In genomic region chr1:52149934-52150346, GRCm38 (mm10) we compare ENCODE assay signal across 8 mouse cellular contexts. TPM values are rescaled to one million over a fixed set of nuclear protein-coding genes. Genes with fewer than 3 reads are reported as not detected.
DNase-seq lines count a peak whose midpoint lies in the region; ATAC-seq lines count a peak whose summit lies in the region.

No protein-coding gene starts in this region.

- H3K9ac ChIP-seq in hindbrain, embryonic 14.5 days: no peak overlapping the region
- H3K9ac ChIP-seq in liver, embryonic 12.5 days: peak overlapping the region; percentile 22; the same call in 1 of the 2 replicates

- 53% methylated on average over 9 of the region's 9 CpGs for WGBS in hindbrain, embryonic 14.5 days
- WGBS in liver, embryonic 12.5 days (ENCODE audit: insufficient replicate concordance): 31% methylated on average over 9 of the region's 9 CpGs

- no peak for ATAC-seq in CD4-positive, CD25-positive, alpha-beta regulatory T cell, adult 4 months
- peak; percentile 83 for ATAC-seq in cerebellum, adult (ENCODE audit: insufficient number of reproducible peaks, low FRiP score, low TSS enrichment)
- peak; percentile 34 for ATAC-seq in hindbrain, embryonic 14.5 days (ENCODE audit: low FRiP score)
- ATAC-seq in liver, embryonic 12.5 days: peak; percentile 85

- H3K27me3 ChIP-seq in hindbrain, embryonic 14.5 days (ENCODE audit: control insufficient read depth, insufficient read depth, low read length): no peaks in the 10 kb centered on the region
- H3K27me3 ChIP-seq in liver, embryonic 12.5 days (replicated peaks): no peaks in the 10 kb centered on the region

- peak; percentile 29 for DNase-seq in CD4-positive, CD25-positive, alpha-beta regulatory T cell, adult 2 months (ENCODE audit: low read depth, low spot score)
- DNase-seq in gastrocnemius, adult 18-20 months (ENCODE audit: low spot score): peak; percentile 66
- DNase-seq in hindbrain, embryonic 14.5 days (ENCODE audit: low spot score): peak; percentile 63
- DNase-seq in retina, postnatal 1 day: peak; percentile 92
- DNase-seq in kidney, adult 8-10 months: no peak

- H3K36me3 ChIP-seq in hindbrain, embryonic 14.5 days (replicated peaks; ENCODE audit: control insufficient read depth, insufficient read depth): no peaks in the 10 kb centered on the region; the same call in 1 of the 2 replicates
- peaks cover 40% of the 10 kb centered on the region for H3K36me3 ChIP-seq in liver, embryonic 12.5 days

- no peaks in the 10 kb centered on the region for H3K4me1 ChIP-seq in hindbrain, embryonic 14.5 days (replicated peaks; ENCODE audit: control insufficient read depth, insufficient read depth, low read length)
- H3K4me1 ChIP-seq in liver, embryonic 12.5 days: peaks cover 21% of the 10 kb centered on the region

- H3K4me3 ChIP-seq in hindbrain, embryonic 14.5 days (replicated peaks; ENCODE audit: low read length): no peak overlapping the region
- no peak overlapping the region for H3K4me3 ChIP-seq in liver, embryonic 12.5 days

- H3K4me2 ChIP-seq in hindbrain, embryonic 14.5 days (replicated peaks): no peak overlapping the region
- H3K4me2 ChIP-seq in liver, embryonic 12.5 days: peak overlapping the region; percentile 52

- no peak overlapping the region for H3K27ac ChIP-seq in hindbrain, embryonic 14.5 days
- H3K27ac ChIP-seq in liver, embryonic 12.5 days: peak overlapping the region; percentile 48; the same call in 1 of the 2 replicates

- H3K9me3 ChIP-seq in hindbrain, embryonic 14.5 days (ENCODE audit: control insufficient read depth, low read length): no peaks in the 10 kb centered on the region
- no peaks in the 10 kb centered on the region for H3K9me3 ChIP-seq in liver, embryonic 12.5 days (replicated peaks)

RNA-seq across cellular contexts. Expression of gene Stat1, which starts 30.7 kb away (rescaled TPM):
- 1,000 to 10,000 TPM in 1 of 2 experiments, 100 to 1,000 TPM in 1; 971 to 1,303 TPM for polyA plus RNA-seq in CD4-positive, CD25-positive, alpha-beta regulatory T cell, adult 4 months (2017; shearing (Covaris generic))
- total RNA-seq in gastrocnemius, adult 18-20 months (2021): 10 to 100 TPM; 11.7 to 11.8 TPM
- 13.9 and 17.3 TPM in 2 replicates for polyA plus RNA-seq in hindbrain, embryonic 14.5 days (2014; fragmentation: Nextera tagmentation; extraction: Ambion mirVana)
- polyA plus RNA-seq in liver, embryonic 12.5 days (2016; fragmentation: Nextera tagmentation; extraction: Ambion mirVana): 15.2 and 17.0 TPM in 2 replicates

Comparison
In these comparisons a context has a peak if more than half of its experiments do, and no peak if none do; other contexts are left out.
1. DNase-seq: peak in CD4-positive, CD25-positive, alpha-beta regulatory T cell, adult 2 months (single experiment), gastrocnemius, adult 18-20 months (single experiment), hindbrain, embryonic 14.5 days (single experiment) and retina, postnatal 1 day (single experiment); none in kidney, adult 8-10 months (0 of 2).
2. RNA of gene Stat1, which starts 30.7 kb away (polyA plus RNA-seq): 971 to 1,303 TPM in CD4-positive, CD25-positive, alpha-beta regulatory T cell, adult 4 months; 13.9 to 17.3 TPM in hindbrain, embryonic 14.5 days and 15.2 to 17.0 TPM in liver, embryonic 12.5 days; every median in the first group is over 10 times any median in the second.